Mouse (Mus musculus): ENCODE data around the gene Agfg1.
"Not testable (repeated sequence)": the region's sequence is repeated elsewhere in the genome, so short reads cannot be mapped to it uniquely, and the experiment has no call there.

Agfg1 gene

DNA sequence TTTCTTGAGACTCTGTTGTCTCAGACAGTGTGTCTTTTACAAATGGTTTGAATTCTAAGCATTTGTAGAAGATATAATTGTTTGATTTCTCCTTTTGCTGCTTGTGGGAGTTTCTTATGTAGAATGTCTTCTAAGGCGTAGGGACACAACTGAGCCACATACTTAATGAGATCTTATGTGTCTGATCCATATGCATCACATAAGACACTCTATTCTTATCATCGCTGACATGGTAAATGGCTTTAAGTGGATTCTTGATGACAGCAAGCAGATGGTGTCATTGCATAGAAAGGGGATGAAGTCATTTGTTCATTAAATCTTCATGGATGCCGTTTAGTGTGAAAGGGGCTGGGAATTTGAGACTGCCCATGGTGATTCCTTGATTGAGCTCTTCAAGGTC lies 66.6 kb downstream of the Agfg1 start:
- DNase-seq (ENCODE audit: low spot score in 2 of 2): no peak

DNA sequence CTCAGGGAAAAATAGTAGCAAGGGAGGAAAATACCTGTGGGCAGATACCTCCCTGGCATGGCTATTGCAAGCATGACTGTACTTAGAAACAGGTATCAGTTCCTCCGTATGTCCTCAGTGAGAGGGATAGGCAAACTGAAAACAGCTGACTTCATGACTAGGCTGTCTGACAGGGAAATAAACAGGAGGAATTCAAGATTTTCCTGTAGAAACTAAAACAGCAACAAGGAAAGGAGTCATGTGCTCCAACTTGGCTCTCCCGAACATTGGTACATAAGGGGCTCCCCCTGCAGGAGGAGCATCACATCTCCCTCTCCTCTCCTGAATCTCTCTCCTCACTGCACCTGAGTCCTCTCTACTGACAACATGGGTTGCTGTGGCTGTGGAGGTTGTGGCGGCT lies 73.7 kb downstream of the Agfg1 start, which contains the start of gene A030005L19Rik:
TSS of gene A030005L19Rik (plus strand) at position 301 of the 400 bp plus-strand sequence.
- DNase-seq (ENCODE audit: low spot score in 2 of 2): no peak

DNA sequence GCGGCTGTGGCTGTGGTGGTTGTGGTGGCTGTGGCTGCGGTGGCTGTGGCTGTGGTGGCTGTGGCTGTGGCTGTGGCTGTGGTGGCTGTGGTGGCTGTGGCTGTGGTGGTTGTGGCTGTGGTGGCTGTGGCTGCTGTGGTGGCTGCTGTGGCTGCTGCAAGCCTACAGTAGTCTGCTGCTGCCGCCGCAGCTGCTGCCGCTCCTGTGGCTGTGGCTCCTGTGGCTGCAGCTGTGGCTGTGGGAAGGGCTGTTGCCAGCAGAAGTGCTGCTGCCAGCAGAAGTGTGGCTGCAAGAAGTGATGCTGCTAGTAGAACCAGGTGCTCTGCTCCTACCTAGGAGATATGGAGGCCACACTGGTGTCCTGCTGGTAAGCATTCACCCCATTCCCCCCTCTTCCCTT lies 74.2 kb downstream of the Agfg1 start:
- not testable (repeated sequence) for DNase-seq (ENCODE audit: low spot score in 2 of 2)

DNA sequence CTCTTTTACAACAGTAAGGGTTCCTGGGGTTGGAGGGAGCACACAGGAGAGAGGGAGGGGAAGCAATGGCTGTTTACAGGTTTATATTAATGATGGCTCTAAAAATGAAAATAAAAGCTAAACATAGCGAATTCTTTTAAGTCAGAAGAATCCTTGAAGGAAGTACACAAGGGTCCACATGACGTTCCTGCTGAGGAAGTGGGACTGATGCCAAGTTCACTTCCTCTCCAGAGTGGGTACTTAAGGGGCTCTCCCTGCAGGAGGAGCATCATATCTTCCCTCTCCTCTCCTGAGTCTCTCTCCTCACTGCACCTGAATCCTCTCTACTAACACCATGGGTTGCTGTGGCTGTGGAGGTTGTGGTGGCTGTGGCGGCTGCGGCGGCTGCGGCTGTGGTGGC lies 85.4 kb downstream of the Agfg1 start, which contains the start of gene A030014E15Rik:
TSS of gene A030014E15Rik (plus strand) at position 268 of the 400 bp plus-strand sequence.
- DNase-seq (ENCODE audit: low spot score in 2 of 2): no peak

DNA sequence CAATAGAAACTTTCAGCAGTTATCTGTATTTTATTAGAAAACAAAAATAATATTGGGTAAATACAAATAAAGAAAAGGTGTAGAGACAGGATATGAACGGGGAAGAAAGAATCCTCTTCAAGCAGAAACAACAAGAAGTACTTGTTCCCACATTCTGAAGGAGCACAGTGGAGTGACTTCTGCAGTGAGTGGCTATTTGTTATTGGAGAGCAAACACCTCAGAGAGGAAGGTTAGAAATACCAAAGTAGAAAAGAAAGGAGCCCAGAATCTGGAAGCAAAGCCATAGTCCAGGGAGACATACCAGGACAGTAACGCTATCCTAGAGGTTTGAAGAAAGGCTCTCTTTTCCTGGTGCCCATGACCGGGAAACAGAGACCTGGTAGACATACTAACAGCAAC lies 91.3 kb downstream of the Agfg1 start:
- not testable (repeated sequence) for DNase-seq (ENCODE audit: low spot score in 2 of 2)

DNA sequence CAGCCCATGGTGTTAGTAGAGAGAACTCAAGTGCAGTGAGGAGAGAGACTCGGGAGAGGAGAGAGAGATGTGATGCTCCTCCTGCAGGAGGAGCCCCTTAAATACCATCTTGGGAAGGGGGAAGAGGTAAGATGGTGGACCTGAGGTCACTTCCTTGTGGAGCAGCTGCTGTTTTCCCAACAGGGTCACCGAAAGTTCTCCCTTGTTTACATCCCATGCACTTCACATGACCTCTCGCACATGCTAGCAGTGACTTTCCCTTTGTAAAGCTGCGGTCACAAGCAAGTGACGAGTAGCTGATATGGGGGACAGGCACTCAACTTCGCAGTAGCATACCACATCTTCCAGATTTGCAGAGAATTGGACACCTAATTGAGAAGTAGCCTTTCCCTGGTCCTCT lies 92.0 kb downstream of the Agfg1 start, which contains the start of gene Gm6217:
TSS of gene Gm6217 (minus strand) at position 74 of the 400 bp plus-strand sequence.
- not testable (repeated sequence) for DNase-seq (ENCODE audit: low spot score in 2 of 2)

DNA sequence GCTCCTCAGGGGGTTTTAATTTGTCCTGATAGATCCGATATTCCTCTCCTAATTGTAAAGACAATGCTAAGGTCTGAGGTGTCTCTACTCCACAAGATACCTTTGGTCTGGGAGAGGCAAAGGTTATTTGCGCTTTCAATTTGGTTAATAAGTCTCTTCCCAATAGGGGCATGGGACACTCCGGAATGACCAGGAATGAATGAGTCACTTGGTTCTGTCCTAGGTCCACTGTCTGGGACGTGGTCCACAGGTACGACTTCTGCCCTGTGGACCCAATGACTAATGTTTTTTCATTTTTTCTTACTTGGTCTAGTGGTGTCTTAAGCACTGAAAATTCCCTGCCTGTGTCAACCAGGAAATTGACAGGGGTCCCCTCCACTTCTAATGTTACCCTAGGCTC lies 99.4 kb downstream of the Agfg1 start:
- no peak for DNase-seq (ENCODE audit: low spot score in 2 of 2)

DNA sequence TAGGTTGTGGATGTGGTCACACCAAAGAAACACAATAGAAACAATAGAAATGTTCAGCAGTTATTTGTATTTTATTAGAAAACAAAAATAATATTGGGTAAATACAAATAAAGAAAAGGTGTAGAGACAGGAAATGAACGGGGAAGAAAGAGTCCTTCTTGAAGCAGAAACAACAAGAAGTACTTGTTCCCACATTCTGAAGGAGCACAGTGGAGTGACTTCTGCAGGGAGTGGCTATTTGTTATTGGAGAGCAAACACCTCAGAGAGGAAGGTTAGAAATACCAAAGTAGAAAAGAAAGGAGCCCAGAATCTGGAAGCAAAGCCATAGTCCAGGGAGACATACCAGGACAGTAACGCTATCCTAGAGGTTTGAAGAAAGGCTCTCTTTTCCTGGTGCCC lies 103.2 kb downstream of the Agfg1 start:
- DNase-seq (ENCODE audit: low spot score in 2 of 2): not testable (repeated sequence)

DNA sequence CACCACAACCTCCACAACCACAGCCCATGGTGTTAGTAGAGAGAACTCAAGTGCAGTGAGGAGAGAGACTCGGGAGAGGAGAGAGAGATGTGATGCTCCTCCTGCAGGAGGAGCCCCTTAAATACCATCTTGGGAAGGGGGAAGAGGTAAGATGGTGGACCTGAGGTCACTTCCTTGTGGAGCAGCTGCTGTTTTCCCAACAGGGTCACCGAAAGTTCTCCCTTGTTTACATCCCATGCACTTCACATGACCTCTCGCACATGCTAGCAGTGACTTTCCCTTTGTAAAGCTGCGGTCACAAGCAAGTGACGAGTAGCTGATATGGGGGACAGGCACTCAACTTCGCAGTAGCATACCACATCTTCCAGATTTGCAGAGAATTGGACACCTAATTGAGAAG lies 104.0 kb downstream of the Agfg1 start, which contains the start of gene A030003K21Rik:
TSS of gene A030003K21Rik (minus strand) at position 94 of the 400 bp plus-strand sequence.
- not testable (repeated sequence) for DNase-seq (ENCODE audit: low spot score in 2 of 2)

DNA sequence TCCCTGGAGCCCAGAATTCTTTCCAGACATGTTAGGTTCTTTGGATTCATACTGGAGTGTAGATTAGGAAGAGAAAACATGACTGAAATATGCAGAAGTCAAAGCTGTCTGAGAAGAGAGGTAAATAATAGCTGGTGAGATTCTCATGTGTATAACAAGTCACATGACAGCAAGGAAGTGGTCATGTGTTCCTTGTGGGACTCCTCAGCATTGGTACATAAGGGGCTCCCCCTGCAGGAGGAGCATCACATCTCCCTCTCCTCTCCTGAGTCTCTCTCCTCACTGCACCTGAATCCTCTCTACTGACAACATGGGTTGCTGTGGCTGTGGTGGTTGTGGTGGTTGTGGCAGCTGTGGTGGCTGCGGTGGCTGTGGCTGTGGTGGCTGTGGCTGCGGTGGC lies 106.7 kb downstream of the Agfg1 start:
- DNase-seq (ENCODE audit: low spot score in 2 of 2): not testable (repeated sequence)

DNA sequence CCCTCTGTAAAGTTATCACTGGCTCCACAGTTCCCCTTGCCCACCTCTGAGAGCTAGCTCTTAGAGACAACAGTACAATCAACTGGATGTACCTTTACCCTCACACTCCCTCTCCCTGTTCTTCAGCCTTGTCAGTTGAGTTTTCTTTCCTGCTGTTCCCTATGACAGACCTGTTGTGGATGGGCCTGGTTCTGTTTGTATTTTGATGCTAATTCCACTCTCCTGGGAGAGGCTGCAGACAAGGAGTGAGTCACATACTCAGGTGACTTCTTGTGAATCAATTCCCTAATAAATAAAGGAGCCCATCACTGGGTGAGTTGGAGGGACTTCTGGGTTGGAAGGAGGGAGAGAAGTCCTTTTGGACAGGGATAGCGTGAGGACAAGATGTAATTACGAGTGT lies 109.3 kb downstream of the Agfg1 start:
- DNase-seq (ENCODE audit: low spot score in 2 of 2): no peak

Data from spleen, postnatal 36 days (tissue).